Mouse (Mus musculus): ENCODE data around the gene Tctex1d2.

GRCm38 (mm10) chr16:32456761-32457160 lies 37.3 kb downstream of the Tctex1d2 start:
- TF ChIP-seq CTCF (conservative IDR thresholded peaks at IDR 0.05; ENCODE audit: insufficient read depth, insufficient read length, low read depth, low read length): no peak
- TF ChIP-seq POLR2A (IDR thresholded peaks at IDR 0.05; ENCODE audit: low read depth, low read length): no peak

Data from kidney, adult 2 months (tissue).